Mouse (Mus musculus) embryonic fibroblast, embryonic 13.5 days (primary cell): ENCODE data around the gene Gls.

ENCODE experiments used
- CTCF ChIP-seq: IDR thresholded peaks from 2 replicates; pipeline ENCODE4 v1.5.1; 2011; ENCODE audit warnings: mild to moderate bottlenecking, control low read depth, low read length, moderate library complexity, borderline replicate concordance; ENCODE audit not compliant: insufficient read depth
- POLR2A ChIP-seq: IDR thresholded peaks from 2 replicates; pipeline ENCODE4 v1.6.1; 2011; ENCODE audit warnings: low read depth, mild to moderate bottlenecking, control low read depth, low read length, moderate library complexity

DNA sequence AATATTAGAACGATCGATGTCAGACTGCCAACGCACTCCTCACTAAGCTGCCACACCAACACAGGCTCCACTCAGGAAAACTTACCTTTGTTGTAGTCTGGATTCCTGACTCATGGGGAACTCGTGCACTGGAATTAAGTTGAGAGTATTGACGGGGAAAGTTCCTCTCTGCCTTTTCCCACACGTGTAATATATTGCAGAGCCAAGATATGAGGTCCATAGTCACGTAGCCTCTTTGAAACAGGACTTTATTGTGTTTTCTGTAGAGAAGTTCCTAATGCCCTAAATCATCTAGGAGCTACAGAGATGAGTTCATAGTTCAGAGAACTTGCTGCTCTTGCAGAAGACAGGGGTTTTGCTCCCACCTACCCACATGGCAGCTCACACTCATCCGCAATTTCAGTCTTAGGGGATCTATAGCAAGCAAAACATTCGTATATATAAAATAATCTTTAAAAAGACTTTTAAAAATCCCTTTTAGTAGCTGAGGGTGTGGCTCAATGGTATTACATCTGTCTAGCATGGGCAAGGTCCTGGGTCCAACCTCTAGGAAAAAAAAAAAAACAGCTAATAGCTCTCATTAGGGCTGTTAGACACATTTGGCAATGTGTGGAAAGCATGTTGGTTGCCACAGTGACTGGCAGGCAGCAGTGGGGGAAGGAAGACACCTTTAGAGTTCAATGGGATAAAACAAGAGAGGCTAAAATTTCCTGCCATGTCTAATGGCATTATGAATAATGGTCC is 25.1 kb upstream of the Gls start:
- TF ChIP-seq CTCF (no peak), POLR2A (no peak)
